Mouse (Mus musculus): ENCODE results near the gene Pla1a. TPM values are rescaled to one million over a fixed set of nuclear protein-coding genes. Genes with fewer than 3 reads are reported as not detected.

Gene Pla1a
- not detected for total RNA-seq (2023)

GRCm38 (mm10) chr16:38432498-38433425 is at the start of gene Pla1a:
Gene Pla1a, minus strand, starts transcription at chr16:38433145.

GRCm38 (mm10) chr16:38455511-38456418 is 22.8 kb upstream of the Pla1a start, which contains the start of gene Cd80:
Gene Cd80, plus strand, starts transcription at chr16:38455561.

GRCm38 (mm10) chr16:38452442-38453202 is 19.7 kb upstream of the Pla1a start, which contains the start of gene Adprh:
Gene Adprh, minus strand, starts transcription at chr16:38452703.

DNA sequence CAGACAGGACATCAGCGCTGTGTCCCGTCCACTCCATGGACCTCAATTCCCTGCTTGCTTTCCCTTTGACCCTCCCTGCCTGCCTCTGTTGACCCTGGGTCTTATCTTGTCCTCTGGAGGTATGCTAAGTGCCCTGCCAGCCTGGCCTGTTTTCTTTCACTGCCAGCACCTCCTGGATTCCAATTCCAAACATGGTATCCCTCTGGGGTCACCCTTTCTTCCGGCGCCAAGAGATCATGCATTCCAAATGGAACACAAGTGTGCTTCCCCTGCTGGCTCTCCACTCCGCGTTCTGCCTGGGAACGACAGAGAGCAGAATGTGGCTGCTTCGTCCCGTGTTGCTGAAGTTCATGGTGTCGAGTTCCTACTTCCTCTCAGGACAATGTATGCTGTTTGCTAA is 71.0 kb downstream of the Pla1a start, which contains the start of gene Popdc2:
Popdc2 (plus strand) TSS at position 277 of the 400 bp plus-strand sequence.

DNA sequence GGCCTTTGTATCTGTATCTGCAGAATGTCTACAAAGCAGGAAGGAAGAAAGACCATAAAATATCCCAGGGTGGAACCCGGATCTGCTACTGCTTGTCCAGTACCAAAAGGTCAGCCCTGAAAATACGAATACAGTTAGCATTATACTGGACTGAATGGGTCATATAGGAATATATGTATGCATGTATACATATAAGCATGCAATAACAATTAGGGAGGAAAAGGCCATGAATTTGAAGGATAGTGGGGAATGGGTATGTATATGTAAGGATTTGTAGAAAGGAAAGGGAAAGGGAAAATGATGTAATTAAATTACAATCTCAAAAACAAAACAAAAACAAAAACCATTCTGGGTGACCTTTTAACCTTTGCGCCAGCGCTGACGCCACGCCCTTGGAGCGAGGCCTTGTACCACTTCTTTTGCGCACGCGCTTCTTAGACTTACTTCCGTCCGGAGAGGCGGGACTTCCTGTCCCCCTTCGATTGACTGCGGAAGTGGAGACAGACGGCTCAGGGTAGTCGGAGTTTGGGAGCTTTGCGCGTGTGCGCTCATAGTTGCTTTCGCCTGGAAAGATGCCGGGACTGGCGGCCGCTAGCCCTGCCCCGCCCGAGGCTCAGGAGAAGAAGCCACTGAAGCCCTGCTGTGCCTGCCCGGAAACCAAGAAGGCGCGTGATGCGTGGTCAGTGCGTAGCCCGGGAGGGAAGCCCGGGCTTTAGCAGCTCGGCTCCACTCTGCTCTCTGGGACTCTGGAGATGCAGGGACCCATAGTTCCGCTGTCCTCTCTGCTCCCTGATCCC is 86.2 kb downstream of the Pla1a start, which contains the start of the genes Cox17 and Gm21987:
Cox17 (plus strand) TSS at position 463 of the 797 bp plus-strand sequence.
Gm21987 (plus strand) TSS at position 512 of the 797 bp plus-strand sequence.

Other genes with a start within 250 kb of the Pla1a start
- not detected for gene Nr1i2, start 138.3 kb downstream of the Pla1a start, total RNA-seq (2023)
- not detected for gene Maats1, start 91.0 kb downstream of the Pla1a start, total RNA-seq (2023)
- 64.1 TPM for gene Cox17, start 86.2 kb downstream of the Pla1a start, total RNA-seq (2023)
- not detected for gene Gm21987, start 86.1 kb downstream of the Pla1a start, total RNA-seq (2023)
- gene Popdc2, start 70.9 kb downstream of the Pla1a start, total RNA-seq (2023): not detected
- gene Adprh, start 19.6 kb upstream of the Pla1a start, total RNA-seq (2023): 19.5 TPM
- 1.0 TPM for gene Cd80, start 22.4 kb upstream of the Pla1a start, total RNA-seq (2023)
- gene Timmdc1, start 89.5 kb upstream of the Pla1a start, total RNA-seq (2023): 14.1 TPM
- 27.5 TPM for gene Poglut1, start 117.1 kb upstream of the Pla1a start, total RNA-seq (2023)
- 47.5 TPM for gene Tmem39a, start 125.6 kb upstream of the Pla1a start, total RNA-seq (2023)

Measured in CD4-positive naive resting alpha-beta T cell, adult 57 days (primary cell).